Mouse (Mus musculus): ENCODE results near the gene Arcn1. TPM values are rescaled to one million over a fixed set of nuclear protein-coding genes. Genes with fewer than 3 reads are reported as not detected.
"Not testable (repeated sequence)": the region's sequence is repeated elsewhere in the genome, so short reads cannot be mapped to it uniquely, and the experiment has no call there.

Gene Arcn1
- polyA plus RNA-seq, 1 experiment from 2014 or later = 223 TPM

DNA sequence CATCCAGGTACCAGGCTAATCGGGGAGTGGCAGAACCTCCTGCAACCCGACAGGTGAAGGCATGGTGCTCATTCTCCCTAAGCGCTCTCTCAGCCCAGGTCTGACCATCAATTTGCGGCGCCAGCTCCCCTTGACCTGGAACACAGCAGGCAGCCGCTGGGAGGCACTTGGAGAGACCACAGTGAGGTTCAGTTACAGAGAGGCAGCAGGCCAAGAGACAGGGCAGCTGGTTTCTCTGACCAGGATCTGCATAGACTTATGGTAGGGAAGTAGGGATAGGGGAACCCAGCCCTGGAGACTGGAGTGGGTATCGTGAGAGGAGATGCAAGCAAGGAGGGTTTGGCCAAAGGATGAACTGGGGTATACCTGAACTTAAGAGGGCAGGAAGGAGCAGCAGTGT is 30.7 kb upstream of the Arcn1 start:
- 43% methylated on average over 7 of the region's 7 CpGs for whole genome bisulfite sequencing
- Histone ChIP-seq H3K27ac (no peak overlapping the region), H3K4me2 (peak overlapping the region; percentile 98; the same call in 1 of the 2 replicates), H3K9me3 (no peaks in the 10 kb centered on the region), H3K9ac (no peak overlapping the region), H3K36me3 (no peaks in the 10 kb centered on the region), H3K4me1 (peaks cover 20% of the 10 kb centered on the region), H3K4me3 (peak overlapping the region; percentile 64; the same call in 1 of the 2 replicates), H3K27me3 (peaks cover 17% of the 10 kb centered on the region)
- ATAC-seq (ENCODE audit: insufficient number of reproducible peaks, low FRiP score, low TSS enrichment, low read depth) = no peak

DNA sequence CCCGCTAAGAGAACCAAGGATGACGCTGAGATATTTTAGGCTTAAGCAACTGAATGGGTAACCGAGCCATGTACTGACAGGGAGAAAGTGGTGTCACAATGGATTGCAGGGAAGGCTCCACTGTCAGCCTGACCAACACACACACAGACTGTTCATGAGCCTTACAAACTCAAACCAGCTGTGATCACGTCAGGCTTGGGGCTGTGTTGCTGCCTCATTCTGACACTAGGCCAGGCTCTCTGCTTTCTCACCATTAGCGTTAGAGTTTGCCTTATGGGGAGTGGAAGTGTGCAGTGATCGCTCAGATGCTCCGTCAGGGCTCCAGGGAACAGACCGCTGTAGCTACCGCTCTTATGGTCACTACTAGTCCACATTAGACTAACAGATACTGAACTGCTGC is 25.2 kb upstream of the Arcn1 start:
- H3K4me2 ChIP-seq = no peak overlapping the region
- peak overlapping the region; percentile 59; the same call in 1 of the 2 replicates for H3K27ac ChIP-seq
- ATAC-seq (ENCODE audit: insufficient number of reproducible peaks, low FRiP score, low TSS enrichment, low read depth) = peak; percentile 36; the same call in 1 of the 2 replicates
- H3K9ac ChIP-seq = no peak overlapping the region
- no peaks in the 10 kb centered on the region for H3K9me3 ChIP-seq
- no peak overlapping the region for H3K4me3 ChIP-seq
- peaks cover 46% of the 10 kb centered on the region for H3K36me3 ChIP-seq
- 59% methylated on average over 9 of the region's 9 CpGs for WGBS
- peaks cover 6% of the 10 kb centered on the region for H3K27me3 ChIP-seq
- no peaks in the 10 kb centered on the region for H3K4me1 ChIP-seq

DNA sequence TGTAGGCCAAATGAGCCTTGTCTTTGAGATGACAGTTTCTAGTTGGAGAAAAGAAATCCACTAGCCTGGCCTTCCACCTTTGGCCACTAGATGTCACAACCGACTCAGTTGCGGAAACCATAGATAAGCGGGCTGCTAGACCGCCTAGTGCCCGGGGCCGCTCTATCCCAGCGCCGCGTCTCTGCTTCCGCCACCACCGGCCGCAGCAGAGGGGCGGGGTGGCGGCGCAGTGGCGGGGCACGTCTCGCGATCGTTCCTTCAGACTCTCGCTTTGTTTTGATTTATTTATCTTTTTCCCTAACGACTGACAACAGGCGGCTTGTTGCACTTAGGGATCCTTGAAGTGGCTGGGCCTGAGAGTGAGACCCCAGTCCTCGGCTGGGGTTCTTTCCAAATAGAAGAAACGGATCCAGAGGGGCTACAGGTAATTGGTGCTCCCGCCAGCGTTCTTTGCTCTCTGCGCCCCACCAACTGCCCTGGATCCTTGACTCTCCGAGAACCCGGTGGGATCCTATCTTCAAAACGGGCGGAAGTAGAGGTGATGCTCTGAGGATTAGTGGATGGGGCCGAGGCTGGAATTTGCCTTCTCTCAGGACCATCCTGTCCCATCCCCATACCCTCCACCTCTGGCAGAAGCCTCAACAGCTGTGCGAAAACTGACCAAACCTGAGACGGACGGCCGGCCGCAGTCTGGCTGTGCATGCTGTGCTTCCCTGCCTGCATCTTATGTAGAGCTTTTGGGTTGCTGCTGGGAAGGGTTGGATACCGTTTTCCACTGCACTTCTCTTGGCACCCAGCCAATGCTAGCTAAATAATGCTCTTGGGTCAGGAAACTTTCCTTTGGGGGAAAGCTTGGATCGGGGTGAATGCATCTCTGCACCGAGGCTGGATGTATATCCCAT is 5.4 kb upstream of the Arcn1 start:
- H3K9me3 ChIP-seq = no peaks in the 10 kb centered on the region
- H3K4me2 ChIP-seq = peak overlapping the region; percentile 69
- H3K4me3 ChIP-seq = peak overlapping the region; percentile 72
- peak overlapping the region; percentile 84 for H3K9ac ChIP-seq
- H3K27ac ChIP-seq = peak overlapping the region; percentile 93
- peak; percentile 93 for ATAC-seq (ENCODE audit: insufficient number of reproducible peaks, low FRiP score, low TSS enrichment, low read depth)
- H3K27me3 ChIP-seq = no peaks in the 10 kb centered on the region
- peaks cover 17% of the 10 kb centered on the region for H3K36me3 ChIP-seq
- under 1% methylated on average over 41 of the region's 41 CpGs for WGBS
- peaks cover 9% of the 10 kb centered on the region; the same call in 1 of the 2 replicates for H3K4me1 ChIP-seq

DNA sequence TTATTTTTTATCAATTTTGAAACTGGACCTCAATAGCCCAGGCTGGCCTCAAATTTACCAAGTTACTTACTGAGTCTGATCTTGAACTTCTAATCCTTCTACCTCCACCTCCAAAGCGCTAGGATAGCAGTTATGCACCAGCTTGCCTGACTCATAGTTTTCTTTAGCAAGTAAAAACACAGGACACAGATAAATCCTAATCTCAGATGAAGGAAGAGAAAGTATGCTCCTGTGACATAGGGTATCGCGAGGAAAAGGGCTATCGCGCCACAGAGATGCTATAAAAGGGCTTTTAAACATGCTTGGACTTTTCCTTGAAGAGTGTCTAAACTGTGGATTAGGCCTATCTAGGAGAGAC is 4.7 kb upstream of the Arcn1 start:
- peak overlapping the region; percentile 47; the same call in 1 of the 2 replicates for H3K27ac ChIP-seq

DNA sequence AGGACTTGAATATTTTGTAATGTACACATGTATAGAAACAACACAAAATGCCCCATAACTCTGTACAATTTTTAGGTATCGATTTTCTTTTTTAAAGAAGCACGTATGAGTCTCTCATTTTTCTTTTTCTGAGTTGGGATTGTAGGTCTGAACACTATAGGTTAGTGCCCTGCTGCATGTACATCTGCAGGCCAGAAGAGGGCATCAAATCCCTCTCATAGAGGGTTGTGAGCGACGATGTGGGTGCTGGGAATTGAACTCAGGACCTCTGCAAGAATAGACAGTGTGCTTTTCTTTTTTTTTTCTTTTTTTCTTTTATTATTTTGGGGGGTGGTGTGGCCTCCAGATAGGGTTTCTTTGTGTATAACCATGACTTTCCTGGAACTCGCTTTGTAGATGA is 3.7 kb upstream of the Arcn1 start:
- peaks cover 11% of the 10 kb centered on the region for H3K4me1 ChIP-seq
- no peak overlapping the region for H3K27ac ChIP-seq
- no peaks in the 10 kb centered on the region for H3K9me3 ChIP-seq
- H3K4me3 ChIP-seq = no peak overlapping the region
- no peak overlapping the region for H3K9ac ChIP-seq
- no peak for ATAC-seq (ENCODE audit: insufficient number of reproducible peaks, low FRiP score, low TSS enrichment, low read depth)
- 87% methylated on average over 5 of the region's 5 CpGs for WGBS
- peaks cover 16% of the 10 kb centered on the region for H3K36me3 ChIP-seq
- H3K4me2 ChIP-seq = no peak overlapping the region
- no peaks in the 10 kb centered on the region for H3K27me3 ChIP-seq

More for the DNA sequence above, 4.7 kb upstream of the Arcn1 start:
- 30% methylated on average over 5 of the region's 5 CpGs for WGBS
- Histone ChIP-seq H3K4me1 (peaks cover 9% of the 10 kb centered on the region; the same call in 1 of the 2 replicates), H3K9me3 (no peaks in the 10 kb centered on the region), H3K27me3 (no peaks in the 10 kb centered on the region), H3K4me3 (peak overlapping the region; percentile 72; the same call in 1 of the 2 replicates), H3K9ac (no peak overlapping the region), H3K36me3 (peaks cover 17% of the 10 kb centered on the region), H3K4me2 (no peak overlapping the region)
- ATAC-seq (ENCODE audit: insufficient number of reproducible peaks, low FRiP score, low TSS enrichment, low read depth) = no peak

DNA sequence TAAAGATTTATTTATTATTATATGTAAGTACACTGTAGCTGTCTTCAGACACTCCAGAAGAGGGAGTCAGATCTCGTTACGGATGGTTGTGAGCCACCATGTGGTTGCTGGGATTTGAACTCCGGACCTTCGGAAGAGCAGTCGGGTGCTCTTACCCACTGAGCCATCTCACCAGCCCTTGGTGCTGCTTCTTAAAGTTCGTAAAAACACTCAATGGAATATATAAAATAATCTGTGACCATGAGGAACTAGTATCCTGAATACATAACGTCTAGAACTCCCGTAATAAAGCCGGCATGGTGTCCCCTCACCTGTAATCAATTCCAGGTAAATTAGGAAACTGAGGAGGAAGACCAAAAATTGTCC is 367 bp upstream of the Arcn1 start:
- H3K9me3 ChIP-seq; H3K36me3 ChIP-seq; H3K9ac ChIP-seq; H3K27ac ChIP-seq; H3K27me3 ChIP-seq; ATAC-seq (ENCODE audit: insufficient number of reproducible peaks, low FRiP score, low TSS enrichment, low read depth): not testable (repeated sequence)
- Histone ChIP-seq H3K4me1 (peaks cover 17% of the 10 kb centered on the region), H3K4me2 (peak overlapping the region; percentile 49), H3K4me3 (peak overlapping the region; percentile 95)
- WGBS = 42% methylated on average over 7 of the region's 9 CpGs

DNA sequence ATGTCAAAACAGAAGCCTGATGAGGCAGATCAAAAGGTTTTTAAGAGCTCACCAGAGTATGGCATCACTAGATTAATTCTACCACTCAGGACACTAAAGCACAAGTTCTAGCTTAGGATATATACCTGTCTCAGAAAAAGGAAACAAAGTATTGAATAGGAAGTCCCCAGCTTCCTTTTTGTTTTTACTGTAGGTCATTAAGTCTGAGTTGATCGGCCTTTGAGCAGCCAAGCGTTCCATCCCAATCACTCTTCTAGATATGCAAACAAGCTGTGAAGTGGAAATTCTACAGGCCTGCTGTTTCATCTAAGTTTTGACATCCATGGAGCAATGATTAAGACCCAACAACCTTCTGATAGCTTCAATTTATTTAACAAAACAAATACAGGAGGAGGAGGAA is 6.8 kb downstream of the Arcn1 start:
- WGBS = 89% methylated on average over 2 of the region's 2 CpGs
- H3K27me3 ChIP-seq = no peaks in the 10 kb centered on the region
- H3K9ac ChIP-seq = no peak overlapping the region
- H3K4me1 ChIP-seq = peaks cover 10% of the 10 kb centered on the region
- no peak for ATAC-seq (ENCODE audit: insufficient number of reproducible peaks, low FRiP score, low TSS enrichment, low read depth)
- no peak overlapping the region for H3K4me3 ChIP-seq
- no peak overlapping the region for H3K4me2 ChIP-seq
- no peaks in the 10 kb centered on the region for H3K9me3 ChIP-seq
- no peak overlapping the region for H3K27ac ChIP-seq
- peaks cover 30% of the 10 kb centered on the region for H3K36me3 ChIP-seq

DNA sequence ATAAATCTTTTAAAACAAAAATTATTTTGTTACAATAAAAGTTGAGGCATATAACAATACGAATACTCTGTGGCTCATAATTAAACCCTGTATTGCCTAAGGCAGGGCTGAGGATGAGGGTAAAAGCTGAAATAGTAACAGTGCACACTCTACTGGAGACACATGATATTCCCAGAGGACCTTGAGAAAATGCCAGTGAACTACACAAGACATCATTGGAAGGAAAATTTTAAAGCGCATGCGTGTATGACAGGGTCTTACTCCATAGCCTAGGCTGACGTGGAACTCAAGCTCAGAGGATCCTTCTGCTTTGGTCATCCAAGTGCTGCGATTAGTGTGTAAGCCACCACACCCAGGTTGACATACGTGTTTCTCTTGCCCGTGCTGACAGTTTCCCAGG is 19.2 kb downstream of the Arcn1 start:
- whole genome bisulfite sequencing = 84% methylated on average over 7 of the region's 7 CpGs
- Histone ChIP-seq H3K9me3 (no peaks in the 10 kb centered on the region), H3K27me3 (no peaks in the 10 kb centered on the region), H3K4me2 (no peak overlapping the region), H3K4me1 (no peaks in the 10 kb centered on the region), H3K27ac (no peak overlapping the region), H3K36me3 (peaks cover 82% of the 10 kb centered on the region), H3K9ac (no peak overlapping the region), H3K4me3 (no peak overlapping the region)
- no peak for ATAC-seq (ENCODE audit: insufficient number of reproducible peaks, low FRiP score, low TSS enrichment, low read depth)

DNA sequence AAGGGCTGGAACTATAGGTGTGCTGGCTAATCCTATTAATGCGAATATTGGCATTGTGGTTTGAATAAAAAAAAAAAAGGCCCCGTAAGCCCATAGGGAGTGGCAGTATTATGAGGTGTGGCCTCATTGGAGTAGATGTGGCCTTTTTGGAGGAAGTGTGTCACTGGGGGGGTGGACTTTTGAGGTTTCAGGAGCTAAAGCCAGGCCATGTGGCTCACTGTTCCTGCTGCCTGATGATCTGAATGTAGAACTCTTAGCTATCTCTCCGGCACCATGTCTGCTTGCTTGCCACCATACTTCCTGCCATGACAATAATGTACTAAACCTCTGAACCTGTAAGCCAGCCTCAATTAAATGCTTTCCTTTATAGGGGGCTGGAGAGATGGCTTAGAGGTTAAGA is 20.3 kb downstream of the Arcn1 start:
- no peak for ATAC-seq (ENCODE audit: insufficient number of reproducible peaks, low FRiP score, low TSS enrichment, low read depth)
- H3K27me3 ChIP-seq = no peaks in the 10 kb centered on the region
- no peak overlapping the region for H3K27ac ChIP-seq
- no peaks in the 10 kb centered on the region for H3K4me1 ChIP-seq
- no peak overlapping the region for H3K4me3 ChIP-seq
- 87% methylated on average over 3 of the region's 3 CpGs for WGBS
- H3K9ac ChIP-seq = no peak overlapping the region
- no peak overlapping the region for H3K4me2 ChIP-seq
- H3K9me3 ChIP-seq = no peaks in the 10 kb centered on the region
- peaks cover 83% of the 10 kb centered on the region for H3K36me3 ChIP-seq

DNA sequence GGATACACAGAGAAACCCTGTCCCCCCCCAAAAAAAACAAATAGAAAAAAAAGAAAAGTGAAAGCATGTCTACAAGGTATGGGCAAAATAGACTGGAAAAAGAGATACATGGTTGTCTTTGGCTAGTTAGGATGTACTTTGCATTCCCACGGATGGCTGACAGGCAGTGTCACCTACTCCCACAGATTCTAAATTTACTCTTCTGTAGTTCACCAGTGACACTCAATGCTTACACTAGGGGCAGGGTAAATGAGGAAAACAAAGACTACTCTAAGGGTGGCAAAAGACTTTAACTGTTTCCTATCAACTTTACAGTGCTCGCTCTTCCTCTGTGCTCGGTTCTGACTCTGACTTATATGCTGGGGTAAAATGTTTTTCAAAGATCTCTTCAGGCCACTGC is 21.0 kb downstream of the Arcn1 start:
- Histone ChIP-seq H3K4me1 (no peaks in the 10 kb centered on the region), H3K4me3 (no peak overlapping the region), H3K9ac (no peak overlapping the region), H3K27ac (no peak overlapping the region), H3K27me3 (no peaks in the 10 kb centered on the region), H3K9me3 (no peaks in the 10 kb centered on the region), H3K4me2 (no peak overlapping the region), H3K36me3 (peaks cover 79% of the 10 kb centered on the region)
- no peak for ATAC-seq (ENCODE audit: insufficient number of reproducible peaks, low FRiP score, low TSS enrichment, low read depth)
- WGBS = 81% methylated on average over 3 of the region's 3 CpGs

DNA sequence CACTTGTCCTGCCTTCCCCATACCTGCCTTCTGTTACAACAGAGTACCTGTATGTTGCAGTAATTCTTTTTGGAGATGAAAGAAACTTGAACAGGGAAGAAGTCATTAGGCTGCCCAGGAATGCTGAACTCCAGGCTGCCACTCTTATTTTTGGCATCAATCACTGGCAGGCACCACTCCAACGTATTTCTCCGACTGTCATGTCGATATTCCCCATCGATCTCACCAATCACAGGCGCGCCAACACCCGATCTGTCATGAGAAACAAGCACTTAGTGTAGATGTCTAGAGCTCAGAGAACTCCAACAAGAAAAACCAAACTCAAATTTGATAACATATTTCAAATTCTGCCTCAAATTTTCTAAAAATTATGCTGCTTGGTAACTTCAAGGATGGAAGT is 22.3 kb downstream of the Arcn1 start:
- Histone ChIP-seq H3K9ac (no peak overlapping the region), H3K4me2 (no peak overlapping the region), H3K27ac (no peak overlapping the region), H3K36me3 (peaks cover 78% of the 10 kb centered on the region), H3K9me3 (no peaks in the 10 kb centered on the region), H3K4me1 (no peaks in the 10 kb centered on the region), H3K27me3 (no peaks in the 10 kb centered on the region), H3K4me3 (no peak overlapping the region)
- WGBS = 89% methylated on average over 7 of the region's 7 CpGs
- ATAC-seq (ENCODE audit: insufficient number of reproducible peaks, low FRiP score, low TSS enrichment, low read depth) = no peak

DNA sequence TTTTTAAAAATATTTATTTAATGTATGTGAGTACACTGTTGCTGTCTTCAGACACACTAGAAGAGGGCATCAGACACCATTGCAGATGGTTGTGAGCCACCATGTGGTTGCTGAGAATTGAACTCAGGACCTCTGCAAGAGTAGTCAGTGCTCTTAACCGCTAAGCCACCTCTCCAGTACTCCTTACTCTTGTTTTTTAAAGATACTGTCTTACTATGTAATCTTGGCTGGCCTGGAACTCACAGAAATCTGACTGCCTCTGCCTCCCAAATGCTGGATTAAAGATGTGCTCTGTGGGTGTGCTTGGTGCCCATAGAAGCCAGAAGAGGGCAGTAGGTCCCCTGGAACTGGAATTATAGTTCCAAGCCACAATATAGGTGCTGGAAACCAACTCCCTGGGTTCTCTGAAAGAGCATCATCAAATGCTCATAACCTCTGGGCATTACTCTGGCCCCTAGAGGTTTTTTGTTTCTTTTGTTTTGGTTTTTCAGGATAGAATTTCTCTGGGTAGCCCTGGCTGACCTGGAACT is 26.9 kb downstream of the Arcn1 start:
- no peak for ATAC-seq (ENCODE audit: insufficient number of reproducible peaks, low FRiP score, low TSS enrichment, low read depth)
- no peak overlapping the region for H3K4me3 ChIP-seq
- H3K27ac ChIP-seq = no peak overlapping the region
- peaks cover 42% of the 10 kb centered on the region for H3K36me3 ChIP-seq
- H3K4me2 ChIP-seq = no peak overlapping the region
- H3K9ac ChIP-seq = no peak overlapping the region
- H3K9me3 ChIP-seq = no peaks in the 10 kb centered on the region
- WGBS = 89% methylated on average over 1 of the region's 1 CpGs
- H3K27me3 ChIP-seq = no peaks in the 10 kb centered on the region
- peaks cover 20% of the 10 kb centered on the region for H3K4me1 ChIP-seq

Data from limb, embryonic 15.5 days (tissue).